Mouse (Mus musculus) testis, adult 2 months (tissue): ENCODE measurements around the gene Olfr44. TPM values are rescaled to one million over a fixed set of nuclear protein-coding genes. Genes with fewer than 3 reads are reported as not detected.

Source experiments
- H3K27ac ChIP-seq: fragments of 200-500 bp; 2 replicates; pipeline ENCODE4 v1.5.1; 2012; ENCODE audit warnings: low read depth, low read length; ENCODE audit not compliant: control insufficient read depth, insufficient read depth
- H3K27me3 ChIP-seq: fragments of 200-500 bp; 2 replicates; pipeline ENCODE4 v1.6.1; 2012; ENCODE audit warnings: mild to moderate bottlenecking, low read length, moderate library complexity; ENCODE audit not compliant: control insufficient read depth, insufficient read depth
- H3K36me3 ChIP-seq: fragments of 200-500 bp; 2 replicates; pipeline ENCODE4 v1.6.1; 2012; ENCODE audit warnings: mild to moderate bottlenecking, low read length; ENCODE audit not compliant: control insufficient read depth, insufficient read depth
- H3K4me1 ChIP-seq: fragments of 200-500 bp; 2 replicates; pipeline ENCODE4 v1.6.1; 2012; ENCODE audit warnings: low read length; ENCODE audit not compliant: control insufficient read depth, insufficient read depth
- H3K4me3 ChIP-seq: fragments of 200-500 bp; 2 replicates; pipeline ENCODE4 v1.5.1; 2012; ENCODE audit warnings: low read depth, mild to moderate bottlenecking, low read length, moderate library complexity, mixed read lengths; ENCODE audit not compliant: control insufficient read depth
- CTCF ChIP-seq: fragments of 200-500 bp; IDR thresholded peaks from 2 replicates; pipeline ENCODE4 v1.5.1; 2012; ENCODE audit warnings: low read depth, mild to moderate bottlenecking, inconsistent platforms, low read length, moderate library complexity; ENCODE audit not compliant: control insufficient read depth, insufficient read depth, insufficient replicate concordance
- POLR2A ChIP-seq: fragments of 200-500 bp; IDR thresholded peaks from 2 replicates; pipeline ENCODE4 v1.6.1; 2012; ENCODE audit warnings: low read depth, mild to moderate bottlenecking, inconsistent platforms, low read length, moderate library complexity; ENCODE audit not compliant: control insufficient read depth
- polyA plus RNA-seq: library from polyadenylated mRNA; depleted of rRNA; stranded (reverse); fragments of >200 nt; gene quantifications from 2 replicates; pipeline ENCODE4 v1.2.3, GENCODE M21; 2012; rRNA removed

The Olfr44 gene
- not detected in 2 replicates for polyA plus RNA-seq

GRCm38 (mm10) chr9:39493895-39494294 is at the start of gene Olfr44:
Gene Olfr44, minus strand, starts transcription at chr9:39493995.
- Histone ChIP-seq H3K36me3 (no peaks in the 10 kb centered on the region), H3K4me3 (no peak within 1 kb of the TSS), H3K27me3 (no peaks in the 10 kb centered on the region), H3K4me1 (no peaks in the 10 kb centered on the region), H3K27ac (no peak within 1 kb of the TSS)
- TF ChIP-seq CTCF: no peak
- no peak for TF ChIP-seq POLR2A

- no peaks in the 10 kb centered on the region for H3K4me1 ChIP-seq
- no peaks in the 10 kb centered on the region for H3K36me3 ChIP-seq
- TF ChIP-seq CTCF (no peak), POLR2A (no peak)
- no peaks in the 10 kb centered on the region for H3K27me3 ChIP-seq
- H3K4me3 ChIP-seq: no peak overlapping the region
- no peak overlapping the region for H3K27ac ChIP-seq
Observed at GRCm38 (mm10) chr9:39523616-39524285, 30.0 kb upstream of the Olfr44 start.

- TF ChIP-seq POLR2A (no peak), CTCF (no peak)
- H3K36me3 ChIP-seq: no peaks in the 10 kb centered on the region
- H3K27me3 ChIP-seq: no peaks in the 10 kb centered on the region
- no peak overlapping the region for H3K4me3 ChIP-seq
- H3K4me1 ChIP-seq: no peaks in the 10 kb centered on the region
- H3K27ac ChIP-seq: no peak overlapping the region
Observed at GRCm38 (mm10) chr9:39518595-39518994, 24.8 kb upstream of the Olfr44 start.

- no peaks in the 10 kb centered on the region for H3K4me1 ChIP-seq
- no peak within 1 kb of the TSS for H3K27ac ChIP-seq
- no peaks in the 10 kb centered on the region for H3K27me3 ChIP-seq
- no peaks in the 10 kb centered on the region for H3K36me3 ChIP-seq
- H3K4me3 ChIP-seq: no peak within 1 kb of the TSS
- TF ChIP-seq POLR2A (no peak), CTCF (no peak)
Observed at GRCm38 (mm10) chr9:39515531-39515930, 21.7 kb upstream of the Olfr44 start, which contains the start of gene Olfr957. Gene Olfr957, minus strand, starts transcription at chr9:39515809.

GRCm38 (mm10) chr9:39509412-39509811 is 15.6 kb upstream of the Olfr44 start:
- H3K4me3 ChIP-seq: no peak overlapping the region
- no peaks in the 10 kb centered on the region for H3K4me1 ChIP-seq
- TF ChIP-seq CTCF (no peak), POLR2A (no peak)
- no peak overlapping the region for H3K27ac ChIP-seq
- H3K36me3 ChIP-seq: no peaks in the 10 kb centered on the region
- H3K27me3 ChIP-seq: no peaks in the 10 kb centered on the region

- Histone ChIP-seq H3K36me3 (no peaks in the 10 kb centered on the region), H3K4me1 (no peaks in the 10 kb centered on the region), H3K27me3 (no peaks in the 10 kb centered on the region), H3K27ac (no peak overlapping the region), H3K4me3 (no peak overlapping the region)
- no peak for TF ChIP-seq CTCF
- no peak for TF ChIP-seq POLR2A
Observed at GRCm38 (mm10) chr9:39508998-39509397, 15.2 kb upstream of the Olfr44 start.

- no peaks in the 10 kb centered on the region for H3K27me3 ChIP-seq
- no peaks in the 10 kb centered on the region for H3K4me1 ChIP-seq
- TF ChIP-seq POLR2A: no peak
- no peak for TF ChIP-seq CTCF
- H3K36me3 ChIP-seq: no peaks in the 10 kb centered on the region
- H3K27ac ChIP-seq: no peak within 1 kb of the TSS
- H3K4me3 ChIP-seq: no peak within 1 kb of the TSS
Observed at GRCm38 (mm10) chr9:39471844-39472243, 22.0 kb downstream of the Olfr44 start, which contains the start of gene Olfr955. Gene Olfr955, minus strand, starts transcription at chr9:39471944.

GRCm38 (mm10) chr9:39456401-39456800 is 37.4 kb downstream of the Olfr44 start, which contains the start of gene Olfr954:
Gene Olfr954, plus strand, starts transcription at chr9:39456701.
- no peak within 1 kb of the TSS for H3K27ac ChIP-seq
- TF ChIP-seq POLR2A (no peak), CTCF (no peak)
- H3K27me3 ChIP-seq: no peaks in the 10 kb centered on the region

More at GRCm38 (mm10) chr9:39456401-39456800, 37.4 kb downstream of the Olfr44 start, which contains the start of gene Olfr954:
- Histone ChIP-seq H3K36me3 (no peaks in the 10 kb centered on the region), H3K4me1 (no peaks in the 10 kb centered on the region), H3K4me3 (no peak within 1 kb of the TSS)

Other genes with a start within 250 kb of the Olfr44 start
- gene Olfr1537, start 244.0 kb downstream of the Olfr44 start, polyA plus RNA-seq: not detected in 2 replicates
- gene Olfr945, start 217.2 kb downstream of the Olfr44 start, polyA plus RNA-seq: not detected in 2 replicates
- not detected in 2 replicates for gene Olfr948, start 167.9 kb downstream of the Olfr44 start, polyA plus RNA-seq
- not detected in 2 replicates for gene Olfr951, start 106.6 kb downstream of the Olfr44 start, polyA plus RNA-seq
- gene Olfr952, start 66.8 kb downstream of the Olfr44 start, polyA plus RNA-seq: not detected in 2 replicates
- gene Olfr954, start 37.3 kb downstream of the Olfr44 start, polyA plus RNA-seq: not detected in 2 replicates
- gene Olfr955, start 22.1 kb downstream of the Olfr44 start, polyA plus RNA-seq: not detected in 2 replicates
- not detected in 2 replicates for gene Olfr957, start 21.8 kb upstream of the Olfr44 start, polyA plus RNA-seq
- gene Olfr958, start 60.1 kb upstream of the Olfr44 start, polyA plus RNA-seq: not detected in 2 replicates
- not detected in 2 replicates for gene Olfr959, start 81.6 kb upstream of the Olfr44 start, polyA plus RNA-seq
- 0.05 and 0.13 TPM in 2 replicates for gene AW551984, start 110.4 kb upstream of the Olfr44 start, polyA plus RNA-seq
- gene Olfr148, start 116.7 kb upstream of the Olfr44 start, polyA plus RNA-seq: not detected in 2 replicates
- gene Olfr960, start 127.4 kb upstream of the Olfr44 start, polyA plus RNA-seq: not detected in 2 replicates
- gene Olfr961, start 151.1 kb upstream of the Olfr44 start, polyA plus RNA-seq: 0.10 TPM in 1 of 2 replicates, not detected in the other
- gene Olfr963, start 173.2 kb upstream of the Olfr44 start, polyA plus RNA-seq: not detected in 2 replicates
- gene Olfr149, start 213.1 kb upstream of the Olfr44 start, polyA plus RNA-seq: not detected in 2 replicates
- not detected in 2 replicates for gene Olfr965, start 217.4 kb upstream of the Olfr44 start, polyA plus RNA-seq
- gene Olfr150, start 237.0 kb upstream of the Olfr44 start, polyA plus RNA-seq: not detected in 2 replicates